Mouse (Mus musculus) megakaryocyte, embryonic 14.5 days (primary cell): ENCODE results near the gene Ifna4.
"Not testable (repeated sequence)": the region's sequence is repeated elsewhere in the genome, so short reads cannot be mapped to it uniquely, and the experiment has no call there.

Experiments
- FLI1 ChIP-seq: IDR thresholded peaks from 2 replicates; pipeline ENCODE4 v1.6.1; 2012; ENCODE audit warnings: low read length, inconsistent platforms, mixed read lengths
- GATA1 ChIP-seq: IDR thresholded peaks from 3 replicates; pipeline ENCODE4 v1.6.1; 2012; ENCODE audit warnings: mixed read lengths, low read length, inconsistent platforms, borderline replicate concordance

DNA sequence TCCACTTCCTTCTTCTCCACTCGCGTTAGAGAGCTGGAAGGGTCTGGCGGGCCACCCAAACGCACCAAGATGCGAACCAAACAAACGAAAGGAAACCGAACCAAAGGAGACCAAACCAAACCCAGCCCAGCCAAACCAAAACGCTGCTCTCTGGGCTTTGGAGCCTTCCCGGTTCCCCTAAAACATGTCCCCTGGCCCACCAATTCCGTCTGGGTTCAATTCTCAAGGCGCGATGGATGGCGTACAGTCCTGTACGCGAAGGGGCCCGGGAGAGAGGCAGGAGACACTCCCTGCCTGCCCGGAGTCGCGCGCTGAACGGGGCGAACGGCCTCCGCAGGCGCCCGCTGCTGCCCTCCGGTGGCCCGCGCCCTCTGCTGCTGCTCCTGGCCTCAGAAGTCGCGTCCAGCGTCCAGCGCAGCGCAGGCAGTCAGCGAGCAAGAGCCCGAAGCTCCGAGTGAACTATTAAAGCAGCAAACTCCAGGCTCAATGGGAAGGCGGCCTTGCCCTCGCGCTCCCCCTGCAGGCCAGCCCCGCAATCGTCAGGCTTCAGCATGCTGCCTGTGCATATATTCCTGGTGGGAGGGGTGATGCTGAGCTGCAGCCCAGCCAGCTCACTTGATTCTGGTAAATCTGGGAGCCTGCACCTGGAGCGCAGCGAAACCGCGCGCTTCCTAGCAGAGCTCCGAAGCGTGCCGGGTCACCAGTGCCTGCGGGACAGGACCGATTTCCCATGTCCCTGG lies 47.6 kb upstream of the Ifna4 start, which contains the start of gene Gm13275:
- not testable (repeated sequence) for TF ChIP-seq FLI1, GATA1
